Mouse (Mus musculus) CH12.LX (cell line): Measurements from ENCODE around the gene Hk3. TPM values are rescaled to one million over a fixed set of nuclear protein-coding genes. Genes with fewer than 3 reads are reported as not detected.

Experiments used
- DNase-seq: peaks from one replicate; pipeline ENCODE4 v3.0.0-alpha.2; 2013; ENCODE audit errors: extremely low read depth
- H3K27ac ChIP-seq: 2 replicates; pipeline ENCODE4 v1.5.1; 2012; ENCODE audit warnings: low read depth, mild to moderate bottlenecking, control low read depth, moderate library complexity; ENCODE audit not compliant: insufficient read depth
- H3K27me3 ChIP-seq: replicated peaks from 2 replicates; pipeline ENCODE3; 2012; ENCODE audit warnings: inconsistent platforms
- H3K36me3 ChIP-seq, 2 experiments: replicated peaks in 1 of 2; 2 replicates each; pipeline versions ENCODE3 to v1.6.1; 2012; ENCODE audit warnings: inconsistent platforms in 1 of 2, low read length in 1 of 2, mild to moderate bottlenecking in 1 of 2, mixed read lengths in 1 of 2, moderate library complexity in 1 of 2; ENCODE audit not compliant: control insufficient read depth in 1 of 2, insufficient read depth in 1 of 2
- H3K4me1 ChIP-seq, 2 experiments: 2 replicates each; pipeline ENCODE4 v1.6.1; 2012; ENCODE audit warnings: inconsistent platforms in 1 of 2, moderate library complexity in 1 of 2; ENCODE audit not compliant: insufficient read depth in 2 of 2, control insufficient read depth in 1 of 2
- H3K4me2 ChIP-seq: 2 replicates; pipeline ENCODE4 v1.6.1; 2012; ENCODE audit warnings: low read depth, mild to moderate bottlenecking, control low read depth; ENCODE audit not compliant: poor library complexity, insufficient read depth, severe bottlenecking
- H3K4me3 ChIP-seq, 3 experiments: fragments of 150-350 bp in 1 of 3; sonication (generic) in 1 of 3; replicated peaks in 1 of 3; 2 replicates each; pipeline versions ENCODE3 to v1.5.1; 2011 to 2012; ENCODE audit warnings: low read depth in 2 of 3, low read length in 2 of 3, mild to moderate bottlenecking in 2 of 3, moderate library complexity in 2 of 3, control low read depth in 1 of 3, improper control_type of control experiment in 1 of 3, inconsistent platforms in 1 of 3, mixed read lengths in 1 of 3; ENCODE audit not compliant: poor library complexity in 1 of 3
- H3K79me2 ChIP-seq: replicated peaks from 2 replicates; pipeline ENCODE4 v1.6.1; 2012; ENCODE audit warnings: mild to moderate bottlenecking, moderate library complexity; ENCODE audit not compliant: control insufficient read depth, poor library complexity, insufficient read depth, severe bottlenecking; ENCODE audit errors: extremely low read depth
- H3K9ac ChIP-seq: 2 replicates; pipeline ENCODE4 v1.6.1; 2012; ENCODE audit warnings: low read depth, mild to moderate bottlenecking, control low read depth, moderate library complexity; ENCODE audit not compliant: insufficient read depth
- H3K9me3 ChIP-seq: replicated peaks from 2 replicates; pipeline ENCODE3; 2012; ENCODE audit warnings: low read length, inconsistent platforms, mixed read lengths
- BHLHE40 ChIP-seq: IDR thresholded peaks from 2 replicates; pipeline ENCODE4 v1.6.1; 2011; ENCODE audit warnings: mild to moderate bottlenecking, low read depth, low read length, improper control_type of control experiment
- CHD1 ChIP-seq: IDR thresholded peaks from 2 replicates; pipeline ENCODE4 v1.6.1; 2012; ENCODE audit warnings: low read depth, low read length, improper control_type of control experiment, inconsistent platforms
- CTCF ChIP-seq, 2 experiments: IDR thresholded peaks in 1 of 2; conservative IDR thresholded peaks in 1 of 2; 2 replicates each; pipeline ENCODE4 v1.5.1; 2011 to 2012; ENCODE audit warnings: low read depth in 2 of 2, low read length in 2 of 2, improper control_type of control experiment in 1 of 2, inconsistent platforms in 1 of 2, mild to moderate bottlenecking in 1 of 2, moderate library complexity in 1 of 2
- E2F4 ChIP-seq: IDR thresholded peaks from 2 replicates; pipeline ENCODE4 v1.6.1; 2011; ENCODE audit warnings: low read depth, low read length, improper control_type of control experiment; ENCODE audit not compliant: insufficient replicate concordance
- EP300 ChIP-seq: IDR thresholded peaks from 2 replicates; pipeline ENCODE4 v1.6.1; 2011; ENCODE audit warnings: low read length, improper control_type of control experiment
- GABPA ChIP-seq: IDR thresholded peaks from 2 replicates; pipeline ENCODE4 v1.6.1; 2012; ENCODE audit warnings: low read depth, low read length, improper control_type of control experiment, inconsistent platforms; ENCODE audit not compliant: insufficient replicate concordance
- JUN ChIP-seq: IDR thresholded peaks from 2 replicates; pipeline ENCODE4 v1.6.1; 2011; ENCODE audit warnings: low read depth, mild to moderate bottlenecking, low read length, improper control_type of control experiment, moderate library complexity; ENCODE audit not compliant: insufficient read depth
- JUND ChIP-seq: conservative IDR thresholded peaks from 2 replicates; pipeline ENCODE4 v1.6.1; 2011; ENCODE audit warnings: low read depth, low read length, improper control_type of control experiment
- KAT2A ChIP-seq: IDR thresholded peaks from 2 replicates; pipeline ENCODE4 v1.6.1; 2012; ENCODE audit warnings: low read length, improper control_type of control experiment, inconsistent platforms; ENCODE audit not compliant: insufficient replicate concordance
- MAFK ChIP-seq: IDR thresholded peaks from 2 replicates; pipeline ENCODE4 v1.6.1; 2011; ENCODE audit warnings: low read length, improper control_type of control experiment; ENCODE audit not compliant: insufficient replicate concordance
- MAX ChIP-seq: IDR thresholded peaks from 2 replicates; pipeline ENCODE4 v1.6.1; 2011; ENCODE audit warnings: low read length, improper control_type of control experiment
- MAZ ChIP-seq: IDR thresholded peaks from 2 replicates; pipeline ENCODE4 v1.6.1; 2012; ENCODE audit warnings: low read depth, mild to moderate bottlenecking, inconsistent platforms, low read length, improper control_type of control experiment, moderate library complexity
- MEF2A ChIP-seq: IDR thresholded peaks from 2 replicates; pipeline ENCODE4 v1.6.1; 2014; ENCODE audit warnings: low read depth, mild to moderate bottlenecking, inconsistent platforms, low read length, improper control_type of control experiment, borderline replicate concordance
- NRF1 ChIP-seq: IDR thresholded peaks from 2 replicates; pipeline ENCODE4 v1.6.1; 2014; ENCODE audit warnings: low read depth, mild to moderate bottlenecking, inconsistent platforms, low read length, improper control_type of control experiment, moderate library complexity
- PAX5 ChIP-seq: IDR thresholded peaks from 2 replicates; pipeline ENCODE4 v1.6.1; 2012; ENCODE audit warnings: low read length, inconsistent platforms, mixed read lengths
- POLR2AphosphoS2 ChIP-seq: IDR thresholded peaks from 2 replicates; pipeline ENCODE4 v1.6.1; 2011; ENCODE audit warnings: low read depth, low read length, improper control_type of control experiment
- RAD21 ChIP-seq: IDR thresholded peaks from 2 replicates; pipeline ENCODE4 v1.6.1; 2011; ENCODE audit warnings: low read depth, mild to moderate bottlenecking, low read length, improper control_type of control experiment, moderate library complexity
- RCOR1 ChIP-seq: conservative IDR thresholded peaks from 2 replicates; pipeline ENCODE4 v1.6.1; 2012; ENCODE audit warnings: low read depth, mild to moderate bottlenecking, inconsistent platforms, low read length, improper control_type of control experiment
- SIN3A ChIP-seq: IDR thresholded peaks from 2 replicates; pipeline ENCODE4 v1.6.1; 2012; ENCODE audit warnings: low read length, improper control_type of control experiment, inconsistent platforms
- SMC3 ChIP-seq: IDR thresholded peaks from 2 replicates; pipeline ENCODE4 v1.6.1; 2011; ENCODE audit warnings: low read depth, low read length, improper control_type of control experiment
- TBP ChIP-seq: conservative IDR thresholded peaks from 2 replicates; pipeline ENCODE4 v1.6.1; 2011; ENCODE audit warnings: low read depth, low read length, improper control_type of control experiment
- TCF12 ChIP-seq: IDR thresholded peaks from 2 replicates; pipeline ENCODE4 v1.6.1; 2014; ENCODE audit warnings: low read depth, mild to moderate bottlenecking, inconsistent platforms, low read length, improper control_type of control experiment
- UBTF ChIP-seq: IDR thresholded peaks from 2 replicates; pipeline ENCODE4 v1.6.1; 2012; ENCODE audit warnings: low read depth, mild to moderate bottlenecking, inconsistent platforms, low read length, improper control_type of control experiment, moderate library complexity
- ZKSCAN1 ChIP-seq: IDR thresholded peaks from 2 replicates; pipeline ENCODE4 v1.6.1; 2012; ENCODE audit warnings: low read depth, inconsistent platforms, low read length, improper control_type of control experiment, borderline replicate concordance
- ZMIZ1 ChIP-seq: IDR thresholded peaks from 2 replicates; pipeline ENCODE4 v1.6.1; 2012; ENCODE audit warnings: low read depth, mild to moderate bottlenecking, inconsistent platforms, low read length, improper control_type of control experiment
- dilution Hi-C: fragments of 300-500 bp; cut with MboI; formaldehyde crosslinking; loops from 2 replicates; pipeline ENCODE4 v1.14.3; 2020; ENCODE audit warnings: low sequenced_read_pairs; ENCODE audit not compliant: extremely low pct_unique_long_range_greater_than_20kb, extremely low pct_ligation_motif_present
- in situ Hi-C: fragments of 300-500 bp; cut with MboI; formaldehyde crosslinking; loops from 3 replicates; pipeline ENCODE4 v1.14.3; 2019; ENCODE audit warnings: low sequenced_read_pairs, low pct_ligation_motif_present, low pct_unique_long_range_greater_than_20kb, mixed read lengths
- polyA plus RNA-seq: library from polyadenylated mRNA; unstranded; fragments of >175 nt; gene quantifications from 2 replicates; pipeline ENCODE4 v1.2.1, GENCODE M21; 2012; ENCODE audit warnings: low read depth; ENCODE audit not compliant: insufficient read length
- total RNA-seq, 2 experiments: library from RNA; depleted of rRNA; stranded (reverse); fragments of 300-350 nt in 1 of 2; fragments of >200 nt in 1 of 2; gene quantifications; 2 replicates each; pipeline ENCODE4 v1.2.3; 2012 to 2014

Hk3 gene
- total and polyA plus RNA-seq, 3 experiments, result 0.04 to 0.10 TPM; not detected in 1

DNA sequence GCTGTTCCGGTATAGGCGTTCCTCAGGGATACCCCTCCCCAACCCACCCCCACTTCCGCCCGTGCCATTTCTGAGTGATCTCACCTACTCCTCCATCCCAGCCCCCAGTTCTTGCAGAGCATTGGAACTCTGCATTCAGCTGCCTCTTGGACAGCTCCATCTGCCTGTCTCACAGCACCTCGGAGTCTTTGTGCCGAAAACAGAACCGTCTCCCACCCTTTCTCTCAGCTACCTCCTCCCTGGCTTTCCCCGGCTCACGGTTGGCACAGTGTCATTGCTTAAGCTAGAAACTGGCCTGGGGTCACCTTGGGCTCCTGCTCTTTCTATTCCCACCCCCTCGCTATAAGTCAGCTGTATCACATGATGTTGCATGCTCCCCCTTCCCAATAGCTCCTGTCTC lies 20.8 kb downstream of the Hk3 start:
- in situ Hi-C loops, result no loop called here

DNA sequence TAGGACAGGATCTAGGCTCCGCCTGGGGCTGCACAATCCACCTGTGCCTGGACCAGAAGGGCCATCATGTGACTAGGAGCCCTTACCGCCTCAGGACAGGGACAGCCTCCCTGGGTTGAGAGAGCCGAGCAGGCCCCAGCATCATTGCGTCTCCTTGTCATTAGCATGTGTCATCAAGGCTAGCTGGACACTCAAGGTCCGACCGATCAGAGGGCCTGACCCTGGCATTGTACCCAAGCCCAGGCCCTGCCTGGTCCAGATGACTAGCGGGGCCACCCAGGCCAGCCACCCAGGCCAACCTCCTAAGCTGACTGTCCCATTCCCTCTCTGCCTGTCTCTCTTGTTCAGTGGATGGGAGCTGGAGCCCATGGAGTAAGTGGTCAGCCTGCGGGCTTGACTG lies 23.6 kb downstream of the Hk3 start:
- H3K27me3 ChIP-seq, result peaks cover 94% of the 10 kb centered on the region
- TF ChIP-seq SMC3 (no peak), JUN (no peak), GABPA (no peak), PAX5 (no peak), MEF2A (no peak), ZKSCAN1 (no peak), MAX (no peak), POLR2AphosphoS2 (no peak), CTCF (conservative IDR thresholded peaks at IDR 0.05 in 1 of 2, IDR thresholded peaks at IDR 0.05 in 1 of 2; ENCODE audit: low read depth in 2 of 2, low read length in 2 of 2) (no peak), TCF12 (no peak), EP300 (no peak), NRF1 (no peak), SIN3A (no peak), RAD21 (no peak), CHD1 (no peak), TBP (no peak), ZMIZ1 (no peak), KAT2A (no peak), BHLHE40 (no peak)
- no peak overlapping the region for H3K27ac ChIP-seq
- H3K4me2 ChIP-seq, result no peak overlapping the region
- H3K9ac ChIP-seq, result no peak overlapping the region
- no peak overlapping the region for H3K4me3 ChIP-seq
- dilution Hi-C loops, result no loop called here
- in situ Hi-C loops, result no loop called here
- DNase-seq, result no peak
- H3K9me3 ChIP-seq, result no peaks in the 10 kb centered on the region
- H3K79me2 ChIP-seq, result no peaks in the 10 kb centered on the region
- H3K36me3 ChIP-seq, result no peaks in the 10 kb centered on the region
- no peaks in the 10 kb centered on the region for H3K4me1 ChIP-seq

More for the DNA sequence above, 20.8 kb downstream of the Hk3 start:
- dilution Hi-C loops, result no loop called here
- no peak overlapping the region for H3K27ac ChIP-seq
- no peak for DNase-seq
- no peaks in the 10 kb centered on the region for H3K9me3 ChIP-seq
- H3K4me1 ChIP-seq, result no peaks in the 10 kb centered on the region; a peak in 1 of 4 replicates
- no peak overlapping the region for H3K4me2 ChIP-seq
- TF ChIP-seq E2F4, result no peak
- no peak for TF ChIP-seq JUN
- no peak for TF ChIP-seq NRF1
- no peak for TF ChIP-seq ZKSCAN1
- TF ChIP-seq MAFK, result no peak
- no peak for TF ChIP-seq MAZ
- TF ChIP-seq KAT2A, result no peak
- TF ChIP-seq JUND, result no peak
- no peak for TF ChIP-seq PAX5
- TF ChIP-seq RAD21, result no peak
- TF ChIP-seq GABPA, result no peak
- no peak for TF ChIP-seq ZMIZ1
- TF ChIP-seq RCOR1, result no peak
- TF ChIP-seq UBTF, result no peak
- no peak for TF ChIP-seq EP300
- TF ChIP-seq, all 38 proteins: peak for 0
- no peaks in the 10 kb centered on the region for H3K36me3 ChIP-seq
- H3K9ac ChIP-seq, result no peak overlapping the region
- no peaks in the 10 kb centered on the region for H3K79me2 ChIP-seq
- H3K27me3 ChIP-seq, result peaks cover 93% of the 10 kb centered on the region
- H3K4me3 ChIP-seq, result no peak overlapping the region
